Mouse (Mus musculus) thymus, adult 2 months (tissue): Measurements from ENCODE around the gene Itga10. TPM values are rescaled to one million over a fixed set of nuclear protein-coding genes. Genes with fewer than 3 reads are reported as not detected.

Experiments
- DNase-seq: peaks from one replicate; pipeline ENCODE4 v3.0.0; 2021
- H3K27ac ChIP-seq: fragments of 200-500 bp; 2 replicates; pipeline ENCODE4 v1.5.1; 2012; ENCODE audit warnings: low read length, control low read depth; ENCODE audit not compliant: control insufficient read depth, insufficient read depth
- H3K27me3 ChIP-seq: fragments of 200-500 bp; 2 replicates; pipeline ENCODE4 v1.6.1; 2012; ENCODE audit warnings: mild to moderate bottlenecking, low read length, moderate library complexity, mixed read lengths; ENCODE audit not compliant: control insufficient read depth, insufficient read depth
- H3K36me3 ChIP-seq: fragments of 200-500 bp; 2 replicates; pipeline ENCODE4 v1.6.1; 2012; ENCODE audit warnings: mild to moderate bottlenecking, low read length, moderate library complexity; ENCODE audit not compliant: control insufficient read depth, insufficient read depth
- H3K4me1 ChIP-seq: fragments of 200-500 bp; replicated peaks from 2 replicates; pipeline ENCODE4 v1.6.1; 2012; ENCODE audit warnings: low read length; ENCODE audit not compliant: control insufficient read depth, insufficient read depth
- H3K4me3 ChIP-seq: fragments of 200-500 bp; 2 replicates; pipeline ENCODE4 v1.5.1; 2012; ENCODE audit warnings: mild to moderate bottlenecking, low read length, control low read depth, moderate library complexity; ENCODE audit not compliant: control insufficient read depth, insufficient read depth
- CTCF ChIP-seq: fragments of 200-500 bp; IDR thresholded peaks from 2 replicates; pipeline ENCODE4 v1.5.1; 2012; ENCODE audit warnings: mild to moderate bottlenecking, control low read depth, low read length, moderate library complexity, borderline replicate concordance; ENCODE audit not compliant: control insufficient read depth, poor library complexity, insufficient read depth; ENCODE audit errors: extremely low read depth
- POLR2A ChIP-seq: fragments of 200-500 bp; IDR thresholded peaks from 2 replicates; pipeline ENCODE4 v1.6.1; 2012; ENCODE audit warnings: mild to moderate bottlenecking, low read length, control low read depth, moderate library complexity; ENCODE audit not compliant: control insufficient read depth, poor library complexity, insufficient read depth; ENCODE audit errors: extremely low read depth
- WGBS: fragments of 180-500 bp; shearing (Covaris S2); methylation state at CpG from one replicate; pipeline ENCODE4 v1.1.7; 2018; 5-methylcytosine and 5-hydroxymethylcytosine counted together
- polyA plus RNA-seq: library from polyadenylated mRNA; depleted of rRNA; stranded (reverse); fragments of >200 nt; gene quantifications from 2 replicates; pipeline ENCODE4 v1.2.3, GENCODE M21; 2012; rRNA removed

Gene Itga10
- polyA plus RNA-seq, 1 experiment: 3.0 TPM

- DNase-seq: peak; percentile 28
- no peaks in the 10 kb centered on the region for H3K36me3 ChIP-seq
- H3K27me3 ChIP-seq: no peaks in the 10 kb centered on the region
- TF ChIP-seq CTCF (no peak), POLR2A (no peak)
- H3K4me1 ChIP-seq: peaks cover 7% of the 10 kb centered on the region
- no peak overlapping the region for H3K4me3 ChIP-seq
- no peak overlapping the region for H3K27ac ChIP-seq
- WGBS: 76% methylated on average over 7 of the region's 7 CpGs
Measured at GRCm38 (mm10) chr3:96700376-96700775, 55.0 kb downstream of the Itga10 start.

- H3K4me1 ChIP-seq: peaks cover 6% of the 10 kb centered on the region
- no peak for DNase-seq
- no peak for TF ChIP-seq POLR2A
- TF ChIP-seq CTCF: no peak
- H3K36me3 ChIP-seq: no peaks in the 10 kb centered on the region
- H3K27ac ChIP-seq: no peak overlapping the region
- H3K27me3 ChIP-seq: no peaks in the 10 kb centered on the region
- WGBS: 95% methylated on average over 4 of the region's 4 CpGs
- H3K4me3 ChIP-seq: no peak overlapping the region
Measured at GRCm38 (mm10) chr3:96701003-96701402, 55.6 kb downstream of the Itga10 start.

DNA sequence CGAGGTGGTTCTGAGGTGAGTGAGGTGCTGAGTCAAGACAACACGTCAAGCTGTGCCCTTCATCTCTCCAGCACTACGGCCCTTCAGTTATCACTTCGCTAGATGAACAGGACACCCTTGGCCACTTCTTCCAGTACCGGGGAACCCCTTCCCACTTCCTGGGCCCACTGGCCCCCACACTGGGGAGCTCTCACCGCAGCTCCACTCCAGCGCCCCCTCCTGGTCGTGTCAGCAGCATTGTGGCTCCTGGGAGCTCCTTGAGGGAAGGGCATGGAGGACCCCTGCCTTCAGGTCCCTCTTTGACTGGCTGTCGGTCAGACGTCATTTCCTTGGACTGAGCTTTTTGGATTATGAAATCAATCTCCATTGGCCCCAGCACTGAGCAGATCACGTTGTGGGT, 59.4 kb downstream of the Itga10 start:
- Histone ChIP-seq H3K36me3 (no peaks in the 10 kb centered on the region), H3K27ac (no peak overlapping the region), H3K4me3 (no peak overlapping the region), H3K27me3 (no peaks in the 10 kb centered on the region), H3K4me1 (peaks cover 7% of the 10 kb centered on the region)
- peak; percentile 50 for DNase-seq
- 78% methylated on average over 11 of the region's 11 CpGs for WGBS
- TF ChIP-seq CTCF (peak; percentile 67; the same call in 1 of the 2 replicates), POLR2A (no peak)

- Histone ChIP-seq H3K36me3 (peaks cover 7% of the 10 kb centered on the region; the same call in 1 of the 2 replicates), H3K27me3 (no peaks in the 10 kb centered on the region), H3K4me3 (no peak overlapping the region), H3K4me1 (peaks cover 7% of the 10 kb centered on the region), H3K27ac (no peak overlapping the region)
- WGBS: 97% methylated on average over 11 of the region's 11 CpGs
- no peak for TF ChIP-seq POLR2A
- TF ChIP-seq CTCF: no peak
- DNase-seq: no peak
Measured at GRCm38 (mm10) chr3:96706217-96706616, 60.8 kb downstream of the Itga10 start.

GRCm38 (mm10) chr3:96706984-96707383, 61.6 kb downstream of the Itga10 start:
- DNase-seq: no peak
- peaks cover 14% of the 10 kb centered on the region; the same call in 1 of the 2 replicates for H3K36me3 ChIP-seq
- H3K27ac ChIP-seq: no peak overlapping the region
- no peaks in the 10 kb centered on the region for H3K27me3 ChIP-seq
- H3K4me1 ChIP-seq: peaks cover 7% of the 10 kb centered on the region
- TF ChIP-seq CTCF: no peak
- no peak for TF ChIP-seq POLR2A
- no peak overlapping the region for H3K4me3 ChIP-seq
- 82% methylated on average over 7 of the region's 7 CpGs for WGBS

- peak; percentile 71 for DNase-seq
- H3K36me3 ChIP-seq: peaks cover 22% of the 10 kb centered on the region
- no peak within 1 kb of the TSS for H3K27ac ChIP-seq
- H3K27me3 ChIP-seq: no peaks in the 10 kb centered on the region
- TF ChIP-seq CTCF (peak; percentile 99), POLR2A (no peak)
- peak within 1 kb of the TSS; percentile 27 for H3K4me3 ChIP-seq
- WGBS: 10% methylated on average over 42 of the region's 42 CpGs
- H3K4me1 ChIP-seq: peaks cover 7% of the 10 kb centered on the region
Measured at GRCm38 (mm10) chr3:96707903-96708683, 62.7 kb downstream of the Itga10 start, which contains the start of gene Nudt17. Gene Nudt17 (minus strand): TSS chr3:96708562.

DNA sequence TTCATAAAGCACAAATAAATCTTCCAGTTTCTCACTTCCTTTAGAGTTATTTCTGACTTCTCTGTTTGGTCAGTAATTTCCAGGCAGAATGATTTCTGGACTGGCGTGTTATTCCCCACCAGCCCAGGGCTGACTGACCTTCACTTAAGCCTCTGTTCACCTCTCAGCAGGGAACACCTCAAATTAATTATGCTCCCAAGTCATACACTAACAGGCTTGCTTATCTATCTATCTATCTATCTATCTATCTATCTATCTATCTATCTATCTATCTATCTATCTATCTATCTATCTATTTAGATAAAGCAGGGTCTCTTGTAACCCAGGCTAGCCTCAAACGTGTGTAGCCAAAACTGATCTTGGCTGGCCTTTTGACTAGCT, 63.3 kb downstream of the Itga10 start:
- 73% methylated on average over 2 of the region's 2 CpGs for WGBS
- Histone ChIP-seq H3K36me3 (peaks cover 27% of the 10 kb centered on the region), H3K4me1 (peaks cover 7% of the 10 kb centered on the region), H3K27me3 (no peaks in the 10 kb centered on the region), H3K4me3 (no peak overlapping the region), H3K27ac (no peak overlapping the region)
- no peak for DNase-seq
- no peak for TF ChIP-seq POLR2A
- TF ChIP-seq CTCF: no peak

Other genes starting within 250 kb of the Itga10 start
- 0.09 and 0.32 TPM in 2 replicates for gene BC107364, start 193.3 kb upstream of the Itga10 start, polyA plus RNA-seq
- gene Hfe2, start 120.4 kb upstream of the Itga10 start, polyA plus RNA-seq: 1.3 and 10.4 TPM in 2 replicates
- 587 and 719 TPM in 2 replicates for gene Txnip, start 87.6 kb upstream of the Itga10 start, polyA plus RNA-seq
- not detected in 2 replicates for gene Gm16253, start 68.6 kb upstream of the Itga10 start, polyA plus RNA-seq
- 17.8 and 18.2 TPM in 2 replicates for gene Polr3gl, start 51.4 kb upstream of the Itga10 start, polyA plus RNA-seq
- gene Ankrd34a, start 48.9 kb upstream of the Itga10 start, polyA plus RNA-seq: 0.18 and 0.49 TPM in 2 replicates
- 4.6 and 8.2 TPM in 2 replicates for gene Lix1l, start 44.4 kb upstream of the Itga10 start, polyA plus RNA-seq
- gene Rbm8a, start 15.7 kb upstream of the Itga10 start, polyA plus RNA-seq: 12.2 and 14.4 TPM in 2 replicates
- gene Pex11b, start 10.2 kb upstream of the Itga10 start, polyA plus RNA-seq: 37.0 and 41.0 TPM in 2 replicates
- gene Gm42957, start 10.1 kb upstream of the Itga10 start, polyA plus RNA-seq: 0.14 and 0.23 TPM in 2 replicates
- 1.7 and 2.8 TPM in 2 replicates for gene Ankrd35, start 24.5 kb downstream of the Itga10 start, polyA plus RNA-seq
- 32.7 and 33.1 TPM in 2 replicates for gene Pias3, start 50.8 kb downstream of the Itga10 start, polyA plus RNA-seq
- gene Nudt17, start 63.0 kb downstream of the Itga10 start, polyA plus RNA-seq: 12.2 and 17.9 TPM in 2 replicates
- gene Polr3c, start 82.0 kb downstream of the Itga10 start, polyA plus RNA-seq: 49.3 and 51.1 TPM in 2 replicates
- 24.1 and 26.3 TPM in 2 replicates for gene Rnf115, start 82.1 kb downstream of the Itga10 start, polyA plus RNA-seq
- gene Pdzk1, start 183.7 kb downstream of the Itga10 start, polyA plus RNA-seq: 0.49 and 0.60 TPM in 2 replicates
- 2.7 and 2.8 TPM in 2 replicates for gene Cd160, start 183.8 kb downstream of the Itga10 start, polyA plus RNA-seq